Mouse (Mus musculus) liver (tissue): ENCODE data around the gene Rbl2.
A peak's percentile ranks its signal among the peaks of the same experiment; 100 is the strongest.

Source experiments
- DNase-seq: peaks from one replicate; pipeline ENCODE4 v3.0.0-alpha.2; 2020; ENCODE audit warnings: mixed read lengths

The Rbl2 gene

GRCm38 (mm10) chr8:91069834-91070233 is at the start of gene Rbl2:
TSS of gene Rbl2 (plus strand) at chr8:91070057.
- peak; percentile 92 for DNase-seq

- no peak for DNase-seq
Measured at GRCm38 (mm10) chr8:91034417-91034816, 35.4 kb upstream of the Rbl2 start.

GRCm38 (mm10) chr8:91036905-91037304 is 33.0 kb upstream of the Rbl2 start:
- no peak for DNase-seq

- DNase-seq: no peak
Measured at GRCm38 (mm10) chr8:91038637-91039036, 31.2 kb upstream of the Rbl2 start.

GRCm38 (mm10) chr8:91046370-91046769 is 23.5 kb upstream of the Rbl2 start:
- DNase-seq: no peak

GRCm38 (mm10) chr8:91051037-91051436 is 18.8 kb upstream of the Rbl2 start:
- DNase-seq: peak; percentile 52

GRCm38 (mm10) chr8:91054418-91054817 is 15.4 kb upstream of the Rbl2 start:
- no peak for DNase-seq

- DNase-seq: no peak
Measured at GRCm38 (mm10) chr8:91056848-91057247, 13.0 kb upstream of the Rbl2 start.

GRCm38 (mm10) chr8:91059086-91059578 is 10.7 kb upstream of the Rbl2 start:
- no peak for DNase-seq

GRCm38 (mm10) chr8:91059884-91060510 is 9.9 kb upstream of the Rbl2 start:
- no peak for DNase-seq

- DNase-seq: peak; percentile 76
Measured at GRCm38 (mm10) chr8:91060555-91061471, 9.0 kb upstream of the Rbl2 start.

- no peak for DNase-seq
Measured at GRCm38 (mm10) chr8:91065179-91065578, 4.7 kb upstream of the Rbl2 start.

- peak; percentile 64 for DNase-seq
Measured at GRCm38 (mm10) chr8:91069407-91069806, 450 bp upstream of the Rbl2 start.

GRCm38 (mm10) chr8:91070275-91070859 is 510 bp downstream of the Rbl2 start:
- peak; percentile 81 for DNase-seq

- no peak for DNase-seq
Measured at GRCm38 (mm10) chr8:91077077-91077867, 7.4 kb downstream of the Rbl2 start.

GRCm38 (mm10) chr8:91079678-91080077 is 9.8 kb downstream of the Rbl2 start:
- no peak for DNase-seq

GRCm38 (mm10) chr8:91081911-91082310 is 12.1 kb downstream of the Rbl2 start:
- DNase-seq: peak; percentile 35

- DNase-seq: no peak
Measured at GRCm38 (mm10) chr8:91082428-91082827, 12.6 kb downstream of the Rbl2 start.

GRCm38 (mm10) chr8:91088452-91088851 is 18.6 kb downstream of the Rbl2 start:
- DNase-seq: no peak

- no peak for DNase-seq
Measured at GRCm38 (mm10) chr8:91089601-91090000, 19.7 kb downstream of the Rbl2 start.

- DNase-seq: no peak
Measured at GRCm38 (mm10) chr8:91094135-91094534, 24.3 kb downstream of the Rbl2 start.

- no peak for DNase-seq
Measured at GRCm38 (mm10) chr8:91098106-91098505, 28.2 kb downstream of the Rbl2 start.

- DNase-seq: no peak
Measured at GRCm38 (mm10) chr8:91106271-91106670, 36.4 kb downstream of the Rbl2 start.
